Mouse (Mus musculus) cerebellum, adult 9-10 months (tissue): ENCODE measurements around the gene Gm8180.
"Not testable (repeated sequence)": the region's sequence is repeated elsewhere in the genome, so short reads cannot be mapped to it uniquely, and the experiment has no call there.

ENCODE experiments used
- DNase-seq: peaks from one replicate; pipeline ENCODE4 v3.0.0; 2022

Gene Gm8180

DNA sequence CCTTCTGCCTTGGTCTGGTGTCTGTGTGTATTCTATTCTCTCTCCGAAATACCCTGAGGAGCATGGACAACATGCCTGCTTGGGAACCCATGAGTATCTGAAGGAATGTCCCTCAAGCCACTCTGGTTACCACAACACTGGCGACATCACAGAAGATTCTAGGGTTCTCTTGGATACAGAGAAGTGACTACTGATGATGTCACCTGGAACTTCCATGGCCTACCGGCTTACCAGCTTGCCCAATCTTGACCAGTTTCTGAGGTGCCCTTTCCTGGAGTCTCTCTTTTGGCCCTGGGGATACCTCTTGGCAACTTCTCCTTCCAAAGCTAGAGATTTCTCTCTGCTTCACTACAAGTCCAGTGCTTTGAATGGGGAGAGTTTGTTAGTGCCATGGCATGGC, at the start of gene Gm8180:
Gene Gm8180, minus strand, starts transcription at position 101 of the 400 bp plus-strand sequence.
- DNase-seq: not testable (repeated sequence)

DNA sequence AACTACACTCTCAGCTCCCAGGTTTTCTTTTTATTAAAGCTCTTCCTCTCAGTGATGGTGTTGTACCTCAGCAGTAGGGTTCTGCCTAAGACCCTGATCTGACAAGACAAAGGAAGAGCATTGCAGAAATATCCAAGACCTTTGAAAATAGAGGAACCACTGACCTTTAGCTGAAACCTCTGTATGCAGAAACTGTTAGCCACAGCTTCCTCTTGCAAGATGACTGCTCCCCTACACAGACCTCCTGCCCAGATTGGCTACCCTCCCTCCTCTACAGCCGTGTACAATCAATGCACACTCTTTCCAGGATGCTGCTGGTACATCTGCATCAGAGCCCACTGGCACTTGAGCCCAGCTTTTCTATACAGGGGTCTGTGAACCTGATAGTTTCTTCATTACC, 45.8 kb upstream of the Gm8180 start:
- not testable (repeated sequence) for DNase-seq

DNA sequence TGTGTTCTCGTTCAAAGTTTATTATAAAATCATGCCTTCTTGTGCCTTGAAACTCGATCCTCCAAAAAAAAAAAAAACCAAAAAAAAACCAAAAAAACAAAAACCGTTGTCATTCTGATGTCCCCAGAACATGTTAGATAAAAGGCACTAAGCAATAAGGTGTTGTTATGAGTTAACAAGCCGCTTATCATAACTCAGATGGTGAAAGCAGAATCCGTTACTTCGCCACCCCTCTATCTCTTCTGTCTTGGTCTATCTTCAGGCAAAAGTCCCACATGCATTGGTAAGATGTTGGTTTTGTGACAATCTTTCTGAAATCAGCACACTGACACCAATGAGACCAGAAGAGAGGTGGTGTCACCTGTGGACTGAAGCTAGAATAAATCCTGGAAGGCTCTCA, 39.6 kb upstream of the Gm8180 start:
- not testable (repeated sequence) for DNase-seq

DNA sequence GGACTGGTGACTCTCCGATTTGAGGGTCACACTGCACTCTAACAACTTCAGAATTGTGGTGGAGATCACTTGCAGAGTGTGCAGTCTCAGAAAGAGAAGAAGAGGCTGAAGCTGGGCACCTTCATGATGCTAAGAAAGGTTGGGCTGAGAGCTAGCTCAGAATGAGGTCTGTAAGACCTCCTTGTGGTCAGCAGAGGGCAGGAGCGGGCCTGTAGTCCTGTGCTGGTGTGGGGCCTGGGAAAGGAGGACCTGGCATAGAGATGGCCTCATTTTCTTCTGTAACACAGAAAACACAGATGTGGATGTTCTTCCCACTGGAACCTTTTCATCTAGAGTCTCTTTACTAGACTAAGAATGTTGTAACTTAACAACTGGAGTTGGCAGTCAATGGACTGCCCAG, 37.3 kb upstream of the Gm8180 start:
- not testable (repeated sequence) for DNase-seq

DNA sequence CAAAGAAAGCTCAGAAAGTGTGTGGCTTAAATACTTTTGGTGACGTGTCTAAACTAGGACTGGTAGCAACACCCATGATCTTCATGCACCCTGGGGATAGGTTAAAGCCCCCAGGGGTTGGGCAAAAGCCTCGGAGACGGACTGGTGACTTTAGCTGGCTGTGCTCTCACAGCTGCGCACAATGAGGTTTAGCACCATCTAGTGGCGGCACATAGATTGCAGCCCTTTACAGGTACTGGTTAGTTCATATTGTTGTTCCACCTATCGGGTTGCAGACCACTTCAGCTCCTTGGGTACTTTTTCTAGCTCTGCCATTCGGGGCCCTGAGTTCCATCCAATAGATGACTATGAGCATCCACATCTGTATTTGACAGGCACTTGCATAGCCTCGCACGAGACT, 27.9 kb upstream of the Gm8180 start:
- peak; percentile 6 for DNase-seq

DNA sequence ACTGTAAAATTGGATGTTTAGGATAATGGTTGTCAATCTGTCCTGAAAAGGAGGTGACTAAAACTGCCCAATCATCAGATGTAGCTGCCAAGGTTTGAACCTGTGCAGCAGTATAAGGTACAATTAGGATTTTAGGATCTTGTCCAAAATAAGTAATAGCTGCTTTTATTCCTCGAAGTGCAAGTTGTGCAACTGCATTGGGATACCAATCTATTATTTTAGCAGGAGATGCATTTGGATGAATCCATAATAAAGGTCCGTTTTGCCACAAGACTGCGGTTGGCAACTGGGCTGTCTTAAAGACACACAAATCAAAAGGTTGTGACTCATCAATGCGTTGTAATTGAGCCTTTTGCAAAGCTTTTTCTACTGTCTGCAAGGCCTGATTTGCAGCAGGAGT, 23.6 kb upstream of the Gm8180 start:
- DNase-seq: not testable (repeated sequence)

DNA sequence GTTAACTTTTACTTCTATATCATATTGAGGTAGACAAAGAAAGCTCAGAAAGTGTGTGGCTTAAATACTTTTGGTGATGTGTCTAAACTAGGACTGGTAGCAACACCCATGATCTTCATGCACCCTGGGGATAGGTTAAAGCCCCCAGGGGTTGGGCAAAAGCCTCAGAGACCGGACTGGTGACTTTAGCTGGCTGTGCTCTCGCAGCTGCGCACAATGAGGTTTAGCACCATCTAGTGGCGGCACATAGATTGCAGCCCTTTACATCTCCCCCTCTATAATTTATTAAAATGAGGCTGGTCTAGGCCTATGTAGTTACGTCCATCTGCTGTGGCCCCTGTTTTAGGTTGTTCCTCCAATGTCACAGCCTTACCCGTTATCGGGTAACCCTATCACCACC, 19.9 kb upstream of the Gm8180 start:
- not testable (repeated sequence) for DNase-seq

DNA sequence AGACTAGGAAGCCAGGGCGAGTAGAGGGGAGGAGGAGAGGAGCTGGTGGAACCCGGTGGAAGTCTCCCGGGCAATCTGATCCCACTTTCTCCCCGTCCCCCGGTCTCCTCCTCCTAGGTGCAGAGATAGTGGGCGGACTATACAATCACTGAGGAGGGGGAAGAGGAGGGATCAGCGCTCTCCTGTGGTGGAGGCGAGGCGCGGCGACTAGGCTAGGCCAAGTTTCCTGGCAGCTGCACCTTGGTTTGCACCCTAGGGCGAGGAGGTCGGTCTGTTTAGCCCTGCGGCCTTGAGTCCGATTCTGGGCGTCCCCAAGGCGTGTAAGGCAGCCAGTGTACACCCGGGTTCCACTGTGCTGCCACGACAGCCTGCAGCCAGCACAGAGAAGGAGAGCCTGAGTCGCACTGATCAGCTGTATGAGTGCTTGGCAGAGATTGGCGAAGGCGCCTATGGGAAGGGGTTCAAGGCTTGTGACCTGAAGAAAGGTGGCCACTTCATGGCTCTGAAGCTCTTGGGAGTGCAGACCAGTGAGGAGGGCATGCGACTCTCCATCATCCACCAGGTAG, 12.4 kb upstream of the Gm8180 start:
- not testable (repeated sequence) for DNase-seq

DNA sequence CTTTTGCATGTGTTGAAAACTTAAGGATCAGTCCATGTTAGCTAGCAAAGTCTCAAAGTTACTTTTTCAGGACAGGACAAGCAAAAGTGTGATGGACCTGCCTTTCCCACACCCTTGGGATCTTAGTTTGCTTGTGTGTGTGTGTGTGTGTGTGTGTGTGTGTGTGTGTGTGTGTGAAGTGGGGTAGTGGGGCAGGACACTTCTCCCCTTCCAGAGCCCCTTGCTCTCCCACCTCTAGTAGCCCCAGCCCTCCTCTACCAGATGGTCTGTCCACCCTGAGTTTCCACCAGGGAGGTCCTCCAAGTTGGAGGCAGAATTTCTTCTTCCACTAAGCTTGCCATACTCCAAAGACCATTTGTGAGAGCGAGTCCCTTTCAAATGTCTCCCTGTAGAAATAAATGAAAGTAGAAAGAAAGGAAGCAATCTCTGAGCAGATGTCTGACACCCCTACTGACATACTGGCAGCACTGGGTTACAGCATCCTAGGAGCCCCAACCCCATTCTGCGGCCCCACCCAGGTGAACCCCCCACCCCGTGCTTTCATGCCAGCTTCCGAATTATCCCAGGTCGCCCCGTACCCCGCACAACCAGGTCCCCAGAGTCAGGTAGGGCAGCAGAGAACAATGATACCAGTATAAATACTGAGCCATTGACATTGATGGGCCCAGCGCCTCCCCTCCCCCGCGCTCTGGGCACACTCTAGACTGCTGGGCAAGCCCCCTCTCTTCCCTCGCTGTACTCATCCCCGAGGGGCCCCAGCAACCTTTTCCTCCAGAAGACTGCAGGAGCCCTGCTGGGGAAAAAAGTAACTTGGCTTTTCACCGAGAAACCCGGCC, 11.7 kb upstream of the Gm8180 start:
- DNase-seq: no peak

DNA sequence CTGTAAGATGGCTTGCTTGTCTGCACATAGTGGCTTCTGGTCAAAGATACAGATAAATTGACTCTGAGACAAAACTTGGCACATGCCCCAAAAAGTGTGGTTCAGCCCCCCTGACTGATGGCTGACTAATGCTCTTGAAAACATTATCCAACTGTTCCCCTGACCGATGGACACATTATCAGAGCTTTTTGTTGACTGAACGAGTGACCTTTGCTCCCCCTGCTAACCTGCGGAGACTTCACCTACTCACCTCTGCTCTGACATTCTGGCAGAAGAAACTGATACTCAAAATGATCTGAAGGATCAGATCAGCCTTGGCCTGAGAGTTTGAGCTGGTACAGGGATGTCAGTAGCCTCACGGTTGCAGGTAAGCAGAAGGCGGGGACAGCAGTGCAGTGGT, 9.3 kb upstream of the Gm8180 start:
- DNase-seq: not testable (repeated sequence)

DNA sequence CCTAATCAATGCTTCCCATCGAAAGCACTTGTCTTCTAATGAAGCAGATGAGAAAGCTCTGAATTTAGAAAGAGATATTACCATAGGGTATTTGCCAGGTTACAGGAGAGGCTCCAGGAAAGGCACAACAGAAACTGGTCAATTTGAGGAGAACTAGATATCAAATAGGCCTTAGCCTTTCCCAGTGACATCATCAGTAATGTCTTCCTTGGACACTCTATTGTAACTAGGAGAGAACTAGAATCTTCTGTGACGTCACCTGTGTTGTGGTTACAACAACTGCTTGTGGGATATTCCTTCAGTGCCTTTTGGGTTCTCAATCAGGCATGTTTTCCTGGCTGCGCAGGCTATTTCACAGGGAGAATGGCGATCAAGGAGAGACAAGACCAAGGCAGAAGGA, 37.0 kb downstream of the Gm8180 start, which contains the start of gene Gm6526:
Gene Gm6526, plus strand, starts transcription at position 301 of the 400 bp plus-strand sequence.
- DNase-seq: not testable (repeated sequence)
